Mouse (Mus musculus) lung, adult 2 months (tissue): ENCODE data around the gene Unc80. TPM values are rescaled to one million over a fixed set of nuclear protein-coding genes. Genes with fewer than 3 reads are reported as not detected.

ENCODE experiments used
- DNase-seq: peaks from one replicate; pipeline ENCODE4 v3.0.0; 2022
- H3K4me1 ChIP-seq: fragments of 200-500 bp; 2 replicates; pipeline ENCODE4 v1.6.1; 2011; ENCODE audit warnings: low read length; ENCODE audit not compliant: control insufficient read depth, insufficient read depth
- H3K4me3 ChIP-seq: fragments of 200-500 bp; replicated peaks from 2 replicates; pipeline ENCODE3; 2011; ENCODE audit warnings: low read depth, mild to moderate bottlenecking, control low read depth, low read length; ENCODE audit errors: extremely low read depth
- CTCF ChIP-seq: fragments of 200-500 bp; IDR thresholded peaks from 2 replicates; pipeline ENCODE4 v1.5.1; 2011; ENCODE audit warnings: mild to moderate bottlenecking, low read length, control low read depth; ENCODE audit not compliant: insufficient read depth
- POLR2A ChIP-seq: fragments of 200-500 bp; IDR thresholded peaks from 2 replicates; pipeline ENCODE4 v1.6.1; 2011; ENCODE audit warnings: low read depth, mild to moderate bottlenecking, control low read depth, low read length, borderline replicate concordance; ENCODE audit errors: extremely low read depth
- WGBS: fragments of 180-500 bp; shearing (Covaris S2); methylation state at CpG from one replicate; pipeline ENCODE4 v1.1.7; 2018; 5-methylcytosine and 5-hydroxymethylcytosine counted together
- polyA plus RNA-seq: library from polyadenylated mRNA; depleted of rRNA; stranded (reverse); fragments of >200 nt; gene quantifications from 2 replicates; pipeline ENCODE4 v1.2.3, GENCODE M21; 2012

Unc80 gene
- polyA plus RNA-seq, 1 experiment = 0.20 TPM

DNA sequence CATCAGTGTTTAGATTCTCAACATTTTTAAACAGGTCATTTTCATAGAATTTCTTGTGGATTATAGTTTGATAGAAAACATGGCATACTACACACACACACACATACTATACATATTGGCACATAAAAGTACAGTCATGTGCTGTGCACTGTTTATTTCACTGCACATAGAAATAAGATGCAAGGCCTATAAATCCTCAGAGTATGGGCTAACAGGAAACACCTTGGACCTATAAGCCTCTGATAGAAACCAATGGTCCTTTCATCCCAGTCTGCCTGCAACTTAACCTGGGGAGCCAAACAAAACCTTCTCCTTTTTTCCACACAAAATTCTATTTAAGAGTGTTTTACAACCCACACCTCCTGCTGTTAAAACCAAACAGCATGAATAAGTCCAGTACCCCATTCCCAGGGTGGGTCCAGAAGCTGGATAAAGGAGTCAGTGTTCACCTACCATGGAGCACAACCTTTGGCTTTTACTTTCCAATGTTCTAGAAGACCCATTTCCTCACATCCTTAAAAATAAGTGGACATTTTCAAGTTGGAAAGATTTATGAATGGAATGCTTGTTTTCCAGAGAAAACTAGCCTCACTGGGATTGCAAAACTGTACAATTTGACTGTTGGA lies 129.1 kb downstream of the Unc80 start:
- H3K4me3 ChIP-seq = no peak overlapping the region
- DNase-seq = no peak
- no peaks in the 10 kb centered on the region for H3K4me1 ChIP-seq
- TF ChIP-seq CTCF (no peak), POLR2A (no peak)

DNA sequence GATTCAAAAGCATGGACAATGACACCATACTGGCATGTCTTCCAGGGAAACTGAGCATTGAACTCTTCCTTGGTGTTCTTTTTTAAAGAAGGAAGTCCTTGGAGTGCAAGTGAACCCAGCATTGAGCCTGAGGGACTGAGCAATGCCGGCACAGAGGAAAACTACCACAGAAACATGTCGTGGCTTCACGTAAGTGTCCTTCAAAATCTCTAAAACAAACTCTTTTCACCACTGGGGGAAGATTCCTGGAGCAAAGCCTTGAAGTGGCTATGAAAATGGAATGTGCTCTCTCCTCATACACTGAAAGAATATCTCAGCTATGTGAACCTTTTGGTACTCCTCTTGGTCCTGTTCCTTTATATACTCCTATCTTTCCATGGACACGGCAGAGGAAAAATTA lies 140.1 kb downstream of the Unc80 start:
- Histone ChIP-seq H3K4me1 (no peaks in the 10 kb centered on the region), H3K4me3 (no peak overlapping the region)
- 74% methylated on average over 4 of the region's 4 CpGs for WGBS
- no peak for TF ChIP-seq CTCF
- TF ChIP-seq POLR2A = no peak
- no peak for DNase-seq

DNA sequence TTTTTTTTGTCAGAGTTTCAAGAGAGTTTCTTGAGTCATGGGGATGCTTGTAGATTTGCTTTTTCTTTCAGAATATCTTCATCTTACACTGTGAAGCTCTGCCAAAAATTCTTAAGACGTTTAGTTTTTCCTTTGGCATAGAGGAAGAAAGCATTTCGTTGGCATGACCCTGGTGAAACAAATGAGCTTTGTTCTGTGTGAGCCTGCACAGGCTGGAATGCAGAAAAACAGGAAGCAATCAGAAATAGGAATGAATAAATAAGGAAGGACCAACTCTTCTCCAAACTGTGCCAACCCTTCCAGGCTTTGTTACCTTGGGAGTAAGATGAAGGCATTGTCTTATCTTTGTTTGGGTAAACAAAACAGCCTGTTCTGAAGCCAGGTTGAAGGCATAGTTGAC lies 149.0 kb downstream of the Unc80 start:
- DNase-seq = no peak
- TF ChIP-seq CTCF (no peak), POLR2A (no peak)
- 8% methylated on average over 2 of the region's 2 CpGs for WGBS

DNA sequence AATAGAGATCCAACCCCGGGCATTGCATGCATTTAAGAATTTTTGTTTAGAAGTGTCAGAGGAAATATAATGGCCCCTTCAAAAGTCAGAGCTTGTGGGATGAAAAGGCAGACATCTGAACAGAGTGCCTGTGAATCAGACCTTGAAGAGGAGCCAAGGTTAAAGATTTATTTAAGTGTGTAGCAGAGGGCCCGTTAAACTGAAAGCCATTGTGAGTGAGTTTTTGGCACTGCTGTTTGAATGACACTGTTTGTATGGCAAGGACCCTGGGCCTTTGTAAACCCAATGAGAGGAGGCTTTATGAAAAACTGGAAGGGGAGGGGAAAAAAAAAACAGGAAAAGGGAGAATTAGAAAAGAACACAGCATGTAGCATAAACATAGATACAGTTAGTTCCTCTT lies 170.0 kb downstream of the Unc80 start:
- TF ChIP-seq POLR2A (no peak), CTCF (no peak)
- Histone ChIP-seq H3K4me1 (no peaks in the 10 kb centered on the region), H3K4me3 (no peak overlapping the region)
- WGBS = 39% methylated on average over 2 of the region's 2 CpGs
- no peak for DNase-seq

More for the DNA sequence above, 149.0 kb downstream of the Unc80 start:
- Histone ChIP-seq H3K4me3 (no peak overlapping the region), H3K4me1 (no peaks in the 10 kb centered on the region)

DNA sequence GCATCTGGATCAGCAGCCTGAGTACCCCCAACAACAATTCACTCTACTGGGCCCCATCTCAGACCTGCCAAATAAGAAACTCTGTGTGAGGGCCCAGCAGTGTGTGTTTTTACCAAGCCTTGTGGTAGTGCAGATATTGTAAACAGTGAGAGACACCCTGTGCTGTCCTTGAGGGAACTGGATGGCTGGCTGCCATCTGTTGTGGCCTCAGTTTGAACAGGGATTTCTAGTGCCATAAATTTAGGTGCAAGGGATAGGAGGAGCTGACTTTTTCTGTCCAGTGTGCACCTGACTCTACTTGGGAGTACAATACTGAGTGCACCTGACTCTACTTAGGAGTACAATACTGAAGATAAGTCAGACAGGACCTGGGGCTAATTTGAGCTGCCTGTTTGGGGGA lies 178.7 kb downstream of the Unc80 start:
- Histone ChIP-seq H3K4me3 (no peak overlapping the region), H3K4me1 (no peaks in the 10 kb centered on the region)
- DNase-seq = no peak
- TF ChIP-seq CTCF = no peak
- no peak for TF ChIP-seq POLR2A

DNA sequence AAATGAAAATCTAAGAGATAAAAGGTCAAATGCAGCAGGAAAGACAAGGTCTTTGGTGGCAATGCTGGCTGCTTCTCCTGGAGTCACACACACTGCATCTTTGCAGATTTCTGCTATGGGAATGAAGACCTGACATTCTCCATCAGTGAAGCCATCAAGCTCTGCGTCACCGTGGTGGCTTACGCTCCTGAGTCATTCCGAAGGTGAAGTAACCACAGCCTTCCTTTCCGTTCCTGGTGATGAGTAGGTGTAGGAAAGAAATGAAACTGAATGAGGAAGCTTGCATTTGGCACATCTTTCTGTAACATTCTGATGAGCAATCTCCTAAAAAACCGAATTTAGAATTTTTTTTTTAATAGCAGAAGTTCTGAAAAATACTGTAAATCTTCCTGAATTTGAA lies 181.4 kb downstream of the Unc80 start:
- WGBS = 81% methylated on average over 6 of the region's 6 CpGs
- no peak for DNase-seq
- TF ChIP-seq POLR2A (no peak), CTCF (no peak)
- Histone ChIP-seq H3K4me1 (no peaks in the 10 kb centered on the region), H3K4me3 (no peak overlapping the region)

DNA sequence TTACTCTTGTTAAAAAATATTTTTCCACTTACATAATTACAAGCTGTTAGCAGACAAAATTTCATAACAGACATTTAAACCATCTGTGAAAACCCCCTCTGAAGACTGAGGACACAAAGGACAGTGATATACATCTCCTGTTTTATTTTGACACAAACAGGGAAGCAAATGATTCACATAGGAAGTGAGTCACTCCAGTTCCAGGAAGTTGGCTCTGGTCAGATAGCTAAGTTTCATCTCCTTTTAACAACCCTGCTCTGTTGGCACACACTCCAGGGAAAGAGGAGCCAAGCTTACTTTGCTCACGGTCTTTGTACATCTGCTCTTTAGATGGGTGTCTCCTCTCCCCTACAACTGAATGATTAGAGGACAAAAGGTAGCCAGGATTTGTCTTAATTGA lies 181.8 kb downstream of the Unc80 start:
- no peak for DNase-seq
- H3K4me3 ChIP-seq = no peak overlapping the region
- H3K4me1 ChIP-seq = no peaks in the 10 kb centered on the region
- TF ChIP-seq POLR2A = no peak
- no peak for TF ChIP-seq CTCF
- WGBS = 30% methylated on average over 1 of the region's 1 CpGs

DNA sequence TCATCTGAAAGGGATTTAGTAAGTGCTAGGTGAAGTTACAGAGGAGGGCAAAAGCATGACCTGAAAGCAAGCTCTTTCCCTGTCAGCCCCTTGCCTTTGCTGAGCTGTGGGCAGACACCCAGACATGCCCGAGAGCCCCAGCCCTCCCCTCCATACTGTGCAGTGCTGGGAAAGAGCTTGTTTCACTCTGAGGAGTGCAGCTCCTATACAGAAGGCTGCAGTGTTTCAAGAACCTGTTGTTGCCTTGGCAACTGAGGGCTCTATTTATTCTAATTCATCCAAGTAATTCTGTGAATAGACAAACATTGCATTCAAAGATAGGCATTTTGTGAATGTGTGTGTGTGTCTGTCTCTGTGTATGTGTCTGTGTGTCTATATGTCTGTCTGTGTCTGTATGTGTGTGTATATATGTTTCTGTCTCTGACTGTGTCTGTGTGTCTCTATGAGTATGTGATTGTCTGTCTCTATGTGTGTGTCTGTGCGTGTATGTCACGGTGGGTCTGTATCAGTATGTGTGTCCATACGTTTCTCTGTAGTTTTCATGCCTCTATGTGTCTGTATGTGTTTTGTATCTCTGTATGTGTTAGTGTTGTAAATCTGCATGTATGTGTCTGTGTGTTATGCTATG lies 187.1 kb downstream of the Unc80 start:
- no peak for TF ChIP-seq POLR2A
- TF ChIP-seq CTCF = no peak
- Histone ChIP-seq H3K4me3 (no peak overlapping the region), H3K4me1 (no peaks in the 10 kb centered on the region)
- WGBS = 54% methylated on average over 4 of the region's 4 CpGs
- DNase-seq = no peak

DNA sequence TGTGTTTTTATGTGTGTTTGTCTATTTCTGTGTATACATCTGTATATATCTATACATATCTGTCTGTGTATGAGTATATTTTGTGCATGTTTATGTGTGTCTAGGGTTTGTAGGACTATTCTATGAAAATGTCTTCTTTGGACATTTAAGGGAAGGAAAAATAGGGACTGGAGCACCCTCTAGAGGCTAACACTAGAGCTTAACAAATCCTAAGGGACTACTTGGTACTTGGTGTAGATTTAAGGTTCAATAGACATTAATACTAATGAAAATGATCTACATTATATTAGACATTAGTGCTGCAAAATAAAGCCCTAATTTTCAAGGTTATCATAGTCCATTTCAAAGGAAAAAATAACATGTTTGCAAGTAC lies 187.6 kb downstream of the Unc80 start:
- Histone ChIP-seq H3K4me3 (no peak overlapping the region), H3K4me1 (no peaks in the 10 kb centered on the region)
- DNase-seq = no peak
- TF ChIP-seq POLR2A (no peak), CTCF (no peak)

DNA sequence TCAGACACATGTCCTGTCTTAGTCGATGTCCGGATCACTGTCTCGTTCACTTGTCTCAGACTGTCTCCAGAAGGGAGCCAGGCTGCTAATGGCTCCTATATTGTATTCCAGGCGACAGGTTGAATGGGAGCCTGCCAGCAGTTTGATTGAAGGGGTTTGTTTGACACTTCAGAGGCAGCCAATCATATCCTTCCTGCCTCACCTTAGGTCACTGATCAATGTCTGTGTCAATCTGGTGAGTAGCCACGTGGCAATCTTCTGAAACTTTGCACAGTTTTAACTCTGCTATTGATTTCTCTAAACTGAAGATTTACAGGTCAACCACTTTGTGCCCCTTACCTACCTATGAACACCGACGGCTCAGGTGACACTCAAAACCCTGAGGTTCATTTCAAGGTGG lies 203.3 kb downstream of the Unc80 start:
- no peak for DNase-seq
- TF ChIP-seq POLR2A = no peak
- TF ChIP-seq CTCF = no peak
- Histone ChIP-seq H3K4me3 (no peak overlapping the region), H3K4me1 (no peaks in the 10 kb centered on the region)
- 54% methylated on average over 7 of the region's 7 CpGs for WGBS
